Mouse (Mus musculus) left cerebral cortex, postnatal 36 days (tissue): ENCODE results near the gene Olfr958. TPM values are rescaled to one million over a fixed set of nuclear protein-coding genes. Genes with fewer than 3 reads are reported as not detected.

Experiments
- DNase-seq, 2 experiments: peaks; one replicate each; pipeline ENCODE4 v3.0.0; 2021 to 2022; ENCODE audit warnings: low spot score in 2 of 2, mixed read lengths in 1 of 2
- intact Hi-C: fragments of 180-260 bp; cut with DNase I; formaldehyde crosslinking; loops from one replicate; pipeline ENCODE4 v1.15.1; 2025
- total RNA-seq, 2 experiments: library from RNA; stranded (reverse); gene quantifications; 2 replicates each; pipeline ENCODE4 v1.2.3; 2021

The Olfr958 gene
- total RNA-seq: not detected

DNA sequence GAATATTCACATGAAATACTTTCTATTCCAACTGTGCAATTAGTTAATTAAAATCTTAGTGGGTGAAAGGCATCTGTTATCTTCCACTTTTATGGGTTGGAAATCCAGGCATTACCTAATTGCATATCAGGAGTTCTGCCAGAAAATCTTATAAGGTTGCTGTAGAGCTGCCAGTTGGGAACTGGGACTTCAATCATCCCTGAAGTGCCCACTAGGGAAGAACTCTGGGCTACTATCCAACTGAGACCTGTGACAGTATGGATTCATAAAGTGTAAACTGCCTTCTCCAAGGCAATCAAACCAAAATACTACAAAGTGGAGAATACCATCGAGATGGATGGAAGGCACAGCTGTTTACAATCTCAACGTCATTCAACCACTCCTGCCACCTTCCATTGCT is at the start of gene Olfr958:
Gene Olfr958, minus strand, starts transcription at position 109 of the 400 bp plus-strand sequence.
- intact Hi-C loops: no loop called here
- no peak for DNase-seq

DNA sequence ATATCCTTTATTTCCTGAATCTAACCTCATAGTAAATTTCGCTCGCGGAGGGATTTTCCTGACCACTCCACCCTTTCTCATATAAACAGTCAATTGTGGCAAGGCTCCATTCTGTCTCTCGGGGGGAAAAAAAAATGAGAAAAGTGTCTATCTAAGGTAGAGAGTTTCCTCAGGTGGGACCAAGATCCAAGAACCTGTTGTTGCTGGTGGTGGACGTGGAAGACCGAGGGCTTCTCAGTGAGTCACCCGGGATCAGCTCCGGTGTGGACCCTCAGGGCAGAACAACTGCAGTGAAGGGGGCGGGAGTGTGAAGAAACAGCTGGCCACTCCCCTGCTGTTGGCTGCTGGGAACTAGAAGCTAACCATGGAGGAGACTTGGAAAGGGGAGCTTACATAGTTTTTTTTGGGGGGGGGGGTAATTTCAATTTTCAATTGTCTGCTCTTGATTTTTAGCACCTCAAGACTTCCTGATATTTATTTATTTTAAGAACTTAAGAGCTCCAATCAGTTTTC is 49.5 kb upstream of the Olfr958 start:
- no peak for DNase-seq
- intact Hi-C loops: no loop called here

DNA sequence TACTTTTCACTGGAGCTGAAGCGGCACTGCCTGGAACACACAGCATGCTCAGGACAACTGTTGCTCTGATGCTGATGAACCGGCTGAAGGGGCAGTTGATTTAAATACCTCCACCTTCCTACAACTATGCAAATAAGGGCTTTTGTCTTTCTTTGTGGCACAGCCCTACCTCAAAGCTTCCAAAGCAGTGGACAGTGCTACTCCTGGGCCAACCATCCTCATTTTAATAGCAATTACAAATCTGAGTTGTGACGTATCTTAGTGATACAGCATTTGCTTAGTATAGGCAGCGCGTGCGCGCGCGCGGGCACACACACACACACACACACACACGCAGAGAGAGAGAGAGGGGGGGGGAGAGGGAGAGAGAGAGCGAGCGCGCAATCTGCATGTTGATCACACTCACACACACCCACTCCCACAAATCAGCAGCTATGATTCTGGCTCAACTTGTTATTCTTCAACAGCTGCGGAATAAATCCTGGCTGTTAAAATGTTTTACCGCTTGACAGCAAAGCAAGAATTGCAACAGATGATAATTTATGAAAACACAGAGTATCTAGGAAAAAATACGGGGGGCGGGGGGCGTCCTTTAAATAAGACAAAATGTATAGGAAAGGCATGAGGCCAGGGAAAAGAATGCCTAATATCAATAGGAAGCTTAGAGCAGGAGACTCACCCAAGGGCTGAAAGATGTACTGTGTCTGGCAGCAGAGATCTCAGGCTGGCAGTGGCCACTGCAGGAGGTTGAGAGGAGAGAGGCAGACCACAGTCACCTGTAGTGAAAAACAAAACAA is 48.9 kb upstream of the Olfr958 start:
- intact Hi-C loops: no loop called here

DNA sequence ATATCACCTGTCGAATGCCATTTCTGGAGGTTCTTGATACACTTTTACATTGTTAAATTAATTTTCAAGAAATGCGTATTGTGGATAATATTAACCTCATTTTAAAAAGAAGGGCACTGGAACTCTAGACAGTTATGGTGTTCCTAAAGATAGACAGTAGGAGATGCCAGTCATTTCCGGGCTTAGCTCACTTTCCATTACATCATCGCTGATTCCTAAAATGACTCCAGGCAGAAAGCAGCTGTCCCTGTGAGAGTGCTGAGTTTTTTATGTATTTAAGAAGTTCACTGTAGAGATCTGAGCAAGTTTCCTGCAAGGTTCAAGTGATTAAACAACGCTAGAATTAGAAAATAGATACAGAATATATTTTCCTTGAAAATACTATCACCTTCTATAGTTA is 23.2 kb upstream of the Olfr958 start:
- DNase-seq: no peak

More for the DNA sequence above, 48.9 kb upstream of the Olfr958 start:
- DNase-seq: peak; percentile 5 to 7

DNA sequence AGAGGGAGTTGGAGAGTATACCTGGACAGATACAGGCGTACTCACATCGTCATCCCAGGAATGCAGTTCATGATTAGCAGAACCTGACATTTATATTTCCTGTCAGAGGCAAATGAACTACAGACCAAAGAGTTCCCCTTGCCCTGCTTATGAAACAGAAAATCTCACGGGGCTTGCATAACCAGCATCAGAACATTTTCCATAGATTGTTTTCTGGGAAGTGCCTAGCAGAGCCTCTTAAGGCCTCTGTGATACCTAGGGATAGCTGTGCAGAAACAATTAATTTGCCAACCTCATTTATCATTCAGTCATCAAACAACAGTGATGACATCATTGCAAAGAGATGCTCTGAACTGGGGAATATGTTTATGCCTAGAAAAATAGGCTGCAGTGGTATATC is 21.6 kb upstream of the Olfr958 start, which contains the start of gene Olfr959:
Gene Olfr959, minus strand, starts transcription at position 101 of the 400 bp plus-strand sequence.
- DNase-seq: no peak
- intact Hi-C loops: no loop called here

More for the DNA sequence above, 23.2 kb upstream of the Olfr958 start:
- intact Hi-C loops: no loop called here

DNA sequence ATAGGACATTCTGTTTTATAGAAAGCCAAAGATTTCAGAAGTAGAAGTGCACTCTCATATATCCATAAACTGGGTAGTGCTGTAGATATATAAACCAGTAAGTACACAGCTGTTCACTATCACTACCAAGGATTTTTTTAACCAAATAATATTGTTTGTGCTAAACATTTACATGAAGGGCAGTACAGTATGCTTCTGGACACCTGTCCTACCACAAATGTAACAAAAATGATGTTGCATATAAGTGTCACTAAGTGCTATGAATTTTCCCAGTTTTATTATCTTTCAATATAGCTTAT is 4.4 kb upstream of the Olfr958 start:
- intact Hi-C loops: no loop called here

DNA sequence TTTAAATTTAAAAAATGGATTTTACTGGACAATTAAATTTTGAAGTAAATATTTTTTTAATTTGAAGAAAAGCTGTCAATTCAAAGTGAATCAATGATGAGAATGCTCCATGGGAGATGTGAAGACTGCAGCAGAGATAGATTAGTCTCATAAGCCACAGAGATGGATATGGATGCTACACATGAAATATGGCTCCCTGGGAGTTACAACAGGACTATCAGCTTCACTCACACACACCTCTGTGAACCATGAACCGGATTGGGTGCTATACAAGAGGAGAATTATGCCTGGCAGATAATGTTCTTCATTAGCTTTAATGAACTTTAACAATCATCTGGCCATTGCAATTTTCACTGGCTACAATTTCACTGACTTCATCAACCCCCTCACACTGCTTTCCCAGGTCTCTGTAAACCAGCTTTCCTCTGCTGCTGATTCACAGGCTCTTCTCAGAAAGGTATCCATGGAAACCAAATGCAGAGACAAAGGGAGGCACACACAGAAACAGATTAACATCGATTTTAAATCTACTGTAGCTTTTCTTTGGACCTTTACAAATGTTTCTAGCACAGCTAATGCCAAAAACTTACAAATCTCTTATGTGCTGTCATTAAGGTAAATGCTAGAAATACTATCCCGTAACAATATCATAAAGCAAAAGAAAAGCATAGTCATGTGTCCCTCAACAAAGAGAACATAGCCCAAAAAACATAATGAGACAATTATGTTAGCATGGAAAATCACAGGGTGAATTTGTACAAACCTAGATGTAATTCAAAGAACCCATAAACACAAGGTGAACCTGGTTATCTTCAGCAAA is 3.9 kb upstream of the Olfr958 start:
- DNase-seq: no peak
- intact Hi-C loops: no loop called here

More for the DNA sequence above, 4.4 kb upstream of the Olfr958 start:
- DNase-seq: no peak

DNA sequence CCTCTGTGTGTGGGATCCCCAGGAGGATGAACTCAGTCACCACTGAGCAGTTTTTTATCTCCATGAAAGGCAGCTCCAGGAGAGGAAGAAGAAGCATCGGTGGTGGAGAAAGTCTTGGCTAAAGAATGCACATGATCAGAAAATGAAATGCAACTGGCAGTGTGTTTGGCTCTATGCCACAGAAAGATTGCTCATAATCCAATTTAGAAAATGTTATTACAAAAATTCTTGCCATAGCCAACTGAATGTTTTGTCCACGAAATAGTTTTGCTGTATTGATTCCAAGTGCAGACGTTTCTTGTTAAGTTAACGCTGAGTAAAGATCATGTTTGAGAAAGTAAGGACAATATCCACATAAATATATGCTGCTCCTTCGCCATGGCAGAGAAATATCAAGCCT is 3.0 kb downstream of the Olfr958 start:
- no peak for DNase-seq
- intact Hi-C loops: no loop called here

DNA sequence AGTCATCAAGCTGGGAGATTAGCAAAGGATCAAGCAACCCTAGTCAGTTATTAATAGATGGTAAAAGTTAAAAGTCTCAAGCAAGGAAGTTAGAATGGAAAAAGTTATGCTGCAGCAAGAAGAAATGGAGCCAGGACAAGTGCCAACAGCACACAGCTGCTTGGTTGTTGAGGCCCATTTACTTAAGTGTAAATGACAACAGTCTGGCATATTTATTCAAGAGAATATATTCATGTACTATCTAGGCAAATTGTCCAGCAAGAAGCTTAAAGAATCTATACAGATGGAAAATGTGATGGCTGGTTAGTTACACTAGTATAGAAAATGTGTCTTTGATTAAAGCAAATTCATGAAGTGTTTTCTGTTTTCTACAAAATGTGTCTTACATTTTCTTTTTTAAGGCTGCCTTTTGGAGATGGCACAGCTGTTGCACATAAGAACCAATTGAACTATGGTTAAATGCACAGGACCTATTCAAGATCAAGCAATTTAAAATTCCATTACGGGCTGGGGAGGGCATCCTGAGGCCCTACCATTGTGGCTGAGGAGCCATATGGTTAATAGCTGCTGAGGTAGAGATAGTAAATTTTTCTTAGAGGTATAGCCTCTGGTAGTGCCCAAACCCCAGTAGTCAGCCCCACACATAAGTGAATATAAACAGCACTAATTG is 30.1 kb downstream of the Olfr958 start:
- DNase-seq: no peak
- intact Hi-C loops: no loop called here

DNA sequence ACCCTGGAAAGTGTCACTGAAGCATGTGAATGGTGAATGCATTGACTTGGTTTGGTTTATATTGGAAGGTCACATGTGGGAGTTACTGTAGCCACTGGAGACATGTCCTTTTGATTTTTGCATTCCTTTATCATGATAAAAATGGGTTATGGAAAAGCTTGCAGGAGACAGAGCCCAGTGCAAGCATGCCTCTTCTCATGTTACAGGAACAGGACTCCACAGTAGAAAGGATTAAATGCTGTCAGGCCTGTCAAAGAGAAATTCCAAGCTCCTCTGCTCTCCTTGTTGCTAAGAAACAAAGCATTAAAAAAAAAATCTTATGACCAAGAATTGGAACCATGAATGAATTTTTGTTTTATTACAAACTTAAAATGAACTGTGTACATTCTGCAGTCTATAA is 35.3 kb downstream of the Olfr958 start:
- intact Hi-C loops: no loop called here
- no peak for DNase-seq

DNA sequence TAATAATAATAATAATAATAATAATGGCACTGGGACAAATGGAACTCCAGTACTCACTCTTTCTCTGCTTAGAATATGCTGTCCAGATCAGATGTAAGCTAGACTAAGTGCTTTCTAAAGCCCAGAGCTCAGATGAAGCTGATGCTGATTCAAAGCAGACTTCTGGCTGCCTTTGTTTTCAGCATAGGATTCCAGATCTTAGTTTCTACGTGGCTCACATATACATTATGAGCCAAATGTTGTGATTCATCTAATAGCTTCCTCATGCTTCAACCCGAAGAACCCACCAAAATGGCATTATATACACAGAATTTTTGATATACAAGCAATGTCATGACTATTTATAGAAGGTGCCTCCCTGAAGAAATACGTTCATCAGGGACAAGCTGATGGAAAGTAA is 38.3 kb downstream of the Olfr958 start, which contains the start of gene Olfr957:
Gene Olfr957, minus strand, starts transcription at position 279 of the 400 bp plus-strand sequence.
- DNase-seq: no peak
- intact Hi-C loops: no loop called here

DNA sequence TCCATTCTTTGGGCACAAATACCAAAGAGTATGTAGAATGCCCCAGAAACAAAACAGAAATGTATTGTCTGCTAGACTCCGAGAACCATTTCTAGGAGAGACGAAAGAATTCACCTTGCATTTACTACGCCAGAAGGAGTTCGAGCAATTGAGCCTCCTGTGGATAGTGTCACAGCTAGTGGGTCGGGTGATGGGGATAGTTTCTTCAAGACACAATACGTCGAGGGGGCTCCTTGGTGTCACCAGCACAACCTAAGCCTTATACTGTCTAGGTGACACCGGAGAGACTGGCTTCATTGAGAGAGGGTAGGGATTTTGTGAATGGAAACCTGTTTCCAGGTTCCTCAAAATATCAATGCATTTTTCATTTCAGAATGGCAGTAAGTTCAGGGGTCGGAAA is 44.4 kb downstream of the Olfr958 start:
- DNase-seq: no peak
- intact Hi-C loops: loop anchor here (1.0 kb wide), 1 partner anchor 104 kb away; no protein-coding TSS in a partner anchor

DNA sequence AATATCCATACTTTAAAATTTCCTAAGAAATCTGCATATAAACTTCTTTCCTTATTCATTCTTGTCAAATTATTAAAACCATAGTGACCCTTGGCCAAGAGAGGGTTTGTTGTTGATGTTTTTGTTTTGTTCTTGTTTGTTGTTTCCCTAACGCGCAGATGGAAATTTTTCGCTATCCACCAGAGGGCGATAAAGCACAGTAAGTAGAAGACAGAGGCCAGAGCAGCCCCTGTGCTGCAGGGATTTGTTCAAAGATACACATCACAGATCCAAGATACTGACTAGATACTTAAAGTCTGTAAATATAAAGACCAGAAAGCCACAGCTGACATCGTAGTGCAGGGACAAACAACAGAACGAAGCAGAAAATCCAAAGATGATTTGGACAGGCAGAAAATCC is 44.9 kb downstream of the Olfr958 start:
- intact Hi-C loops: loop anchor here (1.0 kb wide), 1 partner anchor 104 kb away; no protein-coding TSS in a partner anchor
- DNase-seq: peak; percentile 5 to 49

Other genes with a start within 250 kb of the Olfr958 start
- not detected for gene Olfr948, start 228.0 kb downstream of the Olfr958 start, total RNA-seq
- gene Olfr951, start 166.6 kb downstream of the Olfr958 start, total RNA-seq: not detected
- gene Olfr952, start 126.9 kb downstream of the Olfr958 start, total RNA-seq: not detected
- not detected for gene Olfr954, start 97.4 kb downstream of the Olfr958 start, total RNA-seq
- not detected for gene Olfr955, start 82.1 kb downstream of the Olfr958 start, total RNA-seq
- gene Olfr44, start 60.1 kb downstream of the Olfr958 start, total RNA-seq: not detected
- gene Olfr957, start 38.2 kb downstream of the Olfr958 start, total RNA-seq: not detected
- not detected for gene Olfr959, start 21.5 kb upstream of the Olfr958 start, total RNA-seq
- gene AW551984, start 50.3 kb upstream of the Olfr958 start, total RNA-seq: 1 to 10 TPM; 3.3 to 7.3 TPM
- not detected for gene Olfr148, start 56.6 kb upstream of the Olfr958 start, total RNA-seq
- not detected for gene Olfr960, start 67.3 kb upstream of the Olfr958 start, total RNA-seq
- gene Olfr961, start 91.0 kb upstream of the Olfr958 start, total RNA-seq: not detected
- gene Olfr963, start 113.2 kb upstream of the Olfr958 start, total RNA-seq: not detected
- gene Olfr149, start 153.1 kb upstream of the Olfr958 start, total RNA-seq: not detected
- not detected for gene Olfr965, start 157.3 kb upstream of the Olfr958 start, total RNA-seq
- gene Olfr150, start 176.9 kb upstream of the Olfr958 start, total RNA-seq: not detected
- gene Olfr967, start 192.2 kb upstream of the Olfr958 start, total RNA-seq: not detected
- not detected for gene Olfr968, start 229.2 kb upstream of the Olfr958 start, total RNA-seq
- gene Olfr969, start 236.9 kb upstream of the Olfr958 start, total RNA-seq: not detected